Mouse (Mus musculus) hindbrain, embryonic 15.5 days (tissue): ENCODE data around the gene Pnlip. TPM values are rescaled to one million over a fixed set of nuclear protein-coding genes. Genes with fewer than 3 reads are reported as not detected.

ENCODE experiments used
- ATAC-seq: fragments of 200-750 bp; cut with Nextera tagmentation; 2 replicates; pipeline ENCODE4 v1.8.0; 2017; ENCODE audit warnings: low read depth, moderate number of reproducible peaks, moderate TSS enrichment; ENCODE audit not compliant: low FRiP score
- H3K27ac ChIP-seq: fragments of 300-500 bp; sonication (generic); replicated peaks from 2 replicates; pipeline ENCODE4 v1.5.1; 2015; ENCODE audit warnings: mild to moderate bottlenecking, inconsistent platforms
- H3K27me3 ChIP-seq: fragments of 300-500 bp; sonication (generic); 2 replicates; pipeline ENCODE4 v1.6.1; 2015; ENCODE audit warnings: control low read depth, inconsistent platforms
- H3K36me3 ChIP-seq: fragments of 300-500 bp; sonication (generic); 2 replicates; pipeline ENCODE4 v1.6.1; 2015; ENCODE audit warnings: control low read depth, inconsistent platforms
- H3K4me1 ChIP-seq: fragments of 300-500 bp; sonication (generic); replicated peaks from 2 replicates; pipeline ENCODE4 v1.6.1; 2015; ENCODE audit warnings: control low read depth, inconsistent platforms
- H3K4me2 ChIP-seq: fragments of 300-500 bp; sonication (generic); 2 replicates; pipeline ENCODE4 v1.6.1; 2015; ENCODE audit warnings: moderate library complexity, mild to moderate bottlenecking, inconsistent platforms
- H3K4me3 ChIP-seq: fragments of 300-500 bp; sonication (generic); 2 replicates; pipeline ENCODE4 v1.5.1; 2015; ENCODE audit warnings: mild to moderate bottlenecking, inconsistent platforms
- H3K9ac ChIP-seq: fragments of 300-500 bp; sonication (generic); 2 replicates; pipeline ENCODE4 v1.6.1; 2015; ENCODE audit warnings: inconsistent platforms
- H3K9me3 ChIP-seq: fragments of 300-500 bp; sonication (generic); 2 replicates; pipeline ENCODE4 v1.6.1; 2016; ENCODE audit warnings: control low read depth, inconsistent platforms
- whole genome bisulfite sequencing: fragments of 180-500 bp; shearing (Covaris S2); methylation state at CpG from one replicate; pipeline ENCODE4 v1.1.7; 2015; 5-methylcytosine and 5-hydroxymethylcytosine counted together
- polyA plus RNA-seq: library from polyadenylated mRNA; unstranded; fragments of >200 nt; fragmentation: Nextera tagmentation; extraction: Ambion mirVana; gene quantifications from 2 replicates; pipeline ENCODE4 v1.2.1, GENCODE M21; 2015

Pnlip gene
- polyA plus RNA-seq, 1 experiment from 2014 or later = 2.0 TPM

GRCm38 (mm10) chr19:58663317-58663716, 11.0 kb downstream of the Pnlip start:
- ATAC-seq = no peak
- 85% methylated on average over 2 of the region's 2 CpGs for WGBS

GRCm38 (mm10) chr19:58664901-58665300, 12.6 kb downstream of the Pnlip start:
- Histone ChIP-seq H3K4me3 (no peak overlapping the region), H3K9me3 (no peaks in the 10 kb centered on the region), H3K27ac (no peak overlapping the region), H3K4me2 (no peak overlapping the region), H3K9ac (no peak overlapping the region), H3K36me3 (no peaks in the 10 kb centered on the region), H3K4me1 (no peaks in the 10 kb centered on the region), H3K27me3 (no peaks in the 10 kb centered on the region)
- 86% methylated on average over 5 of the region's 5 CpGs for WGBS
- ATAC-seq = no peak

More at GRCm38 (mm10) chr19:58663317-58663716, 11.0 kb downstream of the Pnlip start:
- H3K4me1 ChIP-seq = no peaks in the 10 kb centered on the region
- H3K9ac ChIP-seq = no peak overlapping the region
- H3K4me2 ChIP-seq = no peak overlapping the region
- H3K4me3 ChIP-seq = no peak overlapping the region
- no peak overlapping the region for H3K27ac ChIP-seq
- H3K36me3 ChIP-seq = no peaks in the 10 kb centered on the region
- H3K9me3 ChIP-seq = no peaks in the 10 kb centered on the region
- H3K27me3 ChIP-seq = no peaks in the 10 kb centered on the region

GRCm38 (mm10) chr19:58674644-58675043, 22.3 kb downstream of the Pnlip start:
- 38% methylated on average over 2 of the region's 2 CpGs for WGBS
- H3K4me1 ChIP-seq = 0 out of 2 replicates have a peak, but pooled peaks cover 4% of the 10 kb centered on the region
- no peaks in the 10 kb centered on the region for H3K27me3 ChIP-seq
- no peak overlapping the region for H3K4me3 ChIP-seq
- no peak overlapping the region for H3K4me2 ChIP-seq
- H3K27ac ChIP-seq = no peak overlapping the region
- H3K36me3 ChIP-seq = no peaks in the 10 kb centered on the region
- no peak for ATAC-seq
- H3K9me3 ChIP-seq = no peaks in the 10 kb centered on the region
- no peak overlapping the region for H3K9ac ChIP-seq

GRCm38 (mm10) chr19:58677117-58677516, 24.8 kb downstream of the Pnlip start:
- no peak for ATAC-seq
- Histone ChIP-seq H3K27me3 (no peaks in the 10 kb centered on the region), H3K4me1 (0 out of 2 replicates have a peak, but pooled peaks cover 4% of the 10 kb centered on the region), H3K4me2 (no peak overlapping the region), H3K4me3 (no peak overlapping the region), H3K9ac (no peak overlapping the region), H3K36me3 (no peaks in the 10 kb centered on the region), H3K9me3 (no peaks in the 10 kb centered on the region), H3K27ac (no peak overlapping the region)
- WGBS = 81% methylated on average over 8 of the region's 8 CpGs

GRCm38 (mm10) chr19:58688933-58689332, 36.6 kb downstream of the Pnlip start:
- H3K9ac ChIP-seq = no peak overlapping the region
- H3K27me3 ChIP-seq = no peaks in the 10 kb centered on the region
- H3K9me3 ChIP-seq = no peaks in the 10 kb centered on the region
- 86% methylated on average over 1 of the region's 1 CpGs for WGBS
- ATAC-seq = no peak
- H3K4me3 ChIP-seq = no peak overlapping the region
- H3K4me1 ChIP-seq = no peaks in the 10 kb centered on the region
- no peaks in the 10 kb centered on the region for H3K36me3 ChIP-seq
- H3K4me2 ChIP-seq = no peak overlapping the region
- H3K27ac ChIP-seq = no peak overlapping the region

- Histone ChIP-seq H3K4me3 (no peak overlapping the region), H3K36me3 (no peaks in the 10 kb centered on the region), H3K27ac (no peak overlapping the region), H3K9me3 (no peaks in the 10 kb centered on the region), H3K4me2 (no peak overlapping the region), H3K9ac (no peak overlapping the region), H3K27me3 (no peaks in the 10 kb centered on the region), H3K4me1 (no peaks in the 10 kb centered on the region)
- WGBS = 82% methylated on average over 3 of the region's 3 CpGs
- no peak for ATAC-seq
Measured at GRCm38 (mm10) chr19:58695314-58695713, 43.0 kb downstream of the Pnlip start.

- Histone ChIP-seq H3K9me3 (no peaks in the 10 kb centered on the region), H3K36me3 (no peaks in the 10 kb centered on the region), H3K4me3 (no peak overlapping the region), H3K4me1 (no peaks in the 10 kb centered on the region), H3K9ac (no peak overlapping the region), H3K27me3 (no peaks in the 10 kb centered on the region), H3K4me2 (no peak overlapping the region), H3K27ac (no peak overlapping the region)
- ATAC-seq = no peak
- WGBS = 80% methylated on average over 2 of the region's 2 CpGs
Measured at GRCm38 (mm10) chr19:58696235-58696634, 43.9 kb downstream of the Pnlip start.

- H3K9ac ChIP-seq = no peak overlapping the region
- no peak overlapping the region for H3K4me3 ChIP-seq
- no peak overlapping the region for H3K27ac ChIP-seq
- no peaks in the 10 kb centered on the region for H3K4me1 ChIP-seq
- H3K27me3 ChIP-seq = no peaks in the 10 kb centered on the region
- no peaks in the 10 kb centered on the region for H3K9me3 ChIP-seq
- H3K4me2 ChIP-seq = no peak overlapping the region
- 85% methylated on average over 4 of the region's 4 CpGs for WGBS
- no peaks in the 10 kb centered on the region for H3K36me3 ChIP-seq
- no peak for ATAC-seq
Measured at GRCm38 (mm10) chr19:58704556-58704955, 52.3 kb downstream of the Pnlip start.

- Histone ChIP-seq H3K27me3 (no peaks in the 10 kb centered on the region), H3K9ac (no peak overlapping the region), H3K9me3 (no peaks in the 10 kb centered on the region), H3K4me2 (no peak overlapping the region), H3K27ac (no peak overlapping the region), H3K4me1 (no peaks in the 10 kb centered on the region), H3K4me3 (no peak overlapping the region), H3K36me3 (no peaks in the 10 kb centered on the region)
- 67% methylated on average over 3 of the region's 3 CpGs for WGBS
- no peak for ATAC-seq
Measured at GRCm38 (mm10) chr19:58708611-58709010, 56.3 kb downstream of the Pnlip start.

GRCm38 (mm10) chr19:58717925-58718324, 65.6 kb downstream of the Pnlip start:
- H3K4me1 ChIP-seq = no peaks in the 10 kb centered on the region
- H3K27me3 ChIP-seq = no peaks in the 10 kb centered on the region
- no peak overlapping the region for H3K9ac ChIP-seq
- no peak for ATAC-seq
- 79% methylated on average over 4 of the region's 4 CpGs for WGBS
- no peaks in the 10 kb centered on the region for H3K9me3 ChIP-seq
- no peaks in the 10 kb centered on the region for H3K36me3 ChIP-seq
- no peak overlapping the region for H3K4me3 ChIP-seq
- no peak overlapping the region for H3K4me2 ChIP-seq
- no peak overlapping the region for H3K27ac ChIP-seq

- ATAC-seq = no peak
Measured at GRCm38 (mm10) chr19:58720439-58720838, 68.1 kb downstream of the Pnlip start.

GRCm38 (mm10) chr19:58726551-58726950, 74.3 kb downstream of the Pnlip start:
- Histone ChIP-seq H3K9me3 (0 out of 2 replicates have a peak, but pooled peaks cover 3% of the 10 kb centered on the region), H3K27me3 (no peaks in the 10 kb centered on the region), H3K4me1 (no peaks in the 10 kb centered on the region), H3K27ac (no peak overlapping the region), H3K4me2 (no peak overlapping the region), H3K4me3 (no peak overlapping the region), H3K9ac (no peak overlapping the region), H3K36me3 (no peaks in the 10 kb centered on the region)
- WGBS = 94% methylated on average over 5 of the region's 5 CpGs
- ATAC-seq = no peak

More at GRCm38 (mm10) chr19:58720439-58720838, 68.1 kb downstream of the Pnlip start:
- Histone ChIP-seq H3K36me3 (no peaks in the 10 kb centered on the region), H3K4me1 (no peaks in the 10 kb centered on the region), H3K4me2 (no peak overlapping the region), H3K9me3 (0 out of 2 replicates have a peak, but pooled peaks cover 3% of the 10 kb centered on the region), H3K27me3 (no peaks in the 10 kb centered on the region), H3K9ac (no peak overlapping the region), H3K27ac (no peak overlapping the region), H3K4me3 (no peak overlapping the region)

GRCm38 (mm10) chr19:58727756-58728155, 75.5 kb downstream of the Pnlip start:
- Histone ChIP-seq H3K4me1 (no peaks in the 10 kb centered on the region), H3K4me3 (no peak overlapping the region), H3K4me2 (no peak overlapping the region), H3K36me3 (no peaks in the 10 kb centered on the region), H3K27ac (no peak overlapping the region), H3K9me3 (0 out of 2 replicates have a peak, but pooled peaks cover 3% of the 10 kb centered on the region), H3K9ac (no peak overlapping the region), H3K27me3 (no peaks in the 10 kb centered on the region)
- ATAC-seq = no peak
- 86% methylated on average over 5 of the region's 5 CpGs for WGBS
